Mouse (Mus musculus) frontal cortex, adult (tissue): Measurements from ENCODE around the gene Rapgef4.

ENCODE experiments used
- ATAC-seq: cut with Nextera tagmentation; 2 replicates; pipeline ENCODE4 v1.9.2; 2017; ENCODE audit warnings: mild to moderate bottlenecking, moderate library complexity, mixed read lengths; ENCODE audit not compliant: low TSS enrichment

The Rapgef4 gene

DNA sequence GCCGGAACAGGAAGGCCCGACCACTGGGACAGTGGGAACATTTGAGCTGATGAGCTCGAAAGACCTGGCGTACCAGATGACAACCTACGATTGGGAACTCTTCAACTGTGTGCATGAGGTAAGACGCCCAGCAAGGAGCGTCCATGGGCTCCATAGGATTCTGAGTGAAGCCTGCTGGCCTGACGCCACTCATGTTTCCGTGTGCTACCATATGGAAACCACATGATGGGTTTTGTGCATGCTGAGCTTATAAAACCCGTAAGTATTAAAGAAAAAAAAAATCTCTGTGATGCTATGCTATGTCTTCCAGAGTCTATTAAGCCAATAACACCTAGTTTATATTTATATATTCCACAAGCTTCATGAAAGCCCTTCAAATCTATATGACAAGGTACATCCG is 253.0 kb downstream of the Rapgef4 start:
- ATAC-seq = no peak

- peak; percentile 55 for ATAC-seq
Measured at GRCm38 (mm10) chr2:72234943-72235342, 253.9 kb downstream of the Rapgef4 start.

DNA sequence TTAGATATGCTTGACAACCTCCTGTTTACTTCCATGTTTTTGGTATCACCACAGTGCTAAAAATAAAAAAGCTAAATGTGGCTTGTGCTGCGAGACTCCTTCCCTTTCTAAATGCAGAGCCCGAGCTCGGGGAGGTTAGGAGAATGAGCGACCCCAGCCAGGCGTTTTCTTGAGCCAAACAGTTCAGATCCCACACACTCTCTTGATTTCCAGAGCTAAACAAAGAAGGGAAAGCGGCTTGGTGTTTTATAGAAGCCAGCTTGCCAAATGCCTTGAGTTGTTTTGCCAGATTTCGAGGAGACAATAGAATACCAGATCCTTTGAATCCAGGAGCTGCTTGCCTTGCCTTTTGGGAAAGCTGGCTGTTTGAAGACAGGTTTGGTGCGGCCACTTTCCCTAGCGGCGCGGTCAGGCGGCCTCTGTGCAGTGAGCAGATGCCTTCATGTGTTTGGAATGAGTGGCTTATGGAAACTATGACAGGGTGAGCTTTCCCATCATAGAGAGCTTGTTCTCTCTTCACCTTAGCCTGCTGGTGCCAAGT is 254.4 kb downstream of the Rapgef4 start:
- ATAC-seq = no peak; the same call in 1 of the 2 replicates

GRCm38 (mm10) chr2:72238421-72238820 is 257.4 kb downstream of the Rapgef4 start:
- ATAC-seq = no peak

GRCm38 (mm10) chr2:72238925-72239324 is 257.9 kb downstream of the Rapgef4 start:
- peak; percentile 75 for ATAC-seq

DNA sequence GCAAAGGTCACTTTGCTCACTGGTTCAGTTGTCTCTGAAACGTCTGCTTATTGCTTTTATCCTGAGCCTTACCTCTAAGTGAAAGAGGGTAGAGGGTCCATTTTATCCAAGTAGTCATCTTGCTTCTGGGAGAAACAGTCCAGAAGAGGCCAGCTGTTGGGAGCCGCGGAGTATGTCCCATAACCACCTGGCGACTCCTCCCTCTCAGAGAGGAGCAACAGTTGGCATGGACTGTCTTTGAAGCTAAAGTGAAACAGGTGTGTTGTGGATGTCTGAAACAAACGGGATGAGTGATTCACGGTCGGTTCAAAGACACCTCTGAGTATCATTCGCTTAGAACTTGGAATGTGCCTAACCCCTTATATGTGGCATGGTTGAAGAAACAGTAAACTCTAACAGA is 258.4 kb downstream of the Rapgef4 start:
- ATAC-seq = no peak

DNA sequence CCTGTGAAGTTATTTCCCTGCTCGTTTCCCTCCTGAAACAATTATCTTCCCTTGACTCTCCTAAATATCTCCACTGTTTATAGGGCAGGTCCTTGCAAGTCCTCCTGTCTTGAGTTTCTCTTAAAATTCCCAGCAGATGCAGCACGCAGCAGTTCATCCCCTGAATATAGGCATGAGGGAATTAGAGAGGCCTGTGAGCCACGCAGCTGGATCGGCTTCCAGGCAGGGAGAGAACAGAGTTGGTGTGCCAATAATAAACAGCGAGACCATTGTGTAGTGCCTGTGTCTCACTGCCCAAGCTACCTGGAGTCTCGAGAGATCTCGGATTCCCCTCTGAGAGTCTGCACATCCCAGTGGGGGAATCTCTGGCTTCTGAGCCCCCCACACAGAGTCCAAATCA is 259.0 kb downstream of the Rapgef4 start:
- no peak for ATAC-seq

GRCm38 (mm10) chr2:72240691-72241090 is 259.7 kb downstream of the Rapgef4 start:
- no peak for ATAC-seq

DNA sequence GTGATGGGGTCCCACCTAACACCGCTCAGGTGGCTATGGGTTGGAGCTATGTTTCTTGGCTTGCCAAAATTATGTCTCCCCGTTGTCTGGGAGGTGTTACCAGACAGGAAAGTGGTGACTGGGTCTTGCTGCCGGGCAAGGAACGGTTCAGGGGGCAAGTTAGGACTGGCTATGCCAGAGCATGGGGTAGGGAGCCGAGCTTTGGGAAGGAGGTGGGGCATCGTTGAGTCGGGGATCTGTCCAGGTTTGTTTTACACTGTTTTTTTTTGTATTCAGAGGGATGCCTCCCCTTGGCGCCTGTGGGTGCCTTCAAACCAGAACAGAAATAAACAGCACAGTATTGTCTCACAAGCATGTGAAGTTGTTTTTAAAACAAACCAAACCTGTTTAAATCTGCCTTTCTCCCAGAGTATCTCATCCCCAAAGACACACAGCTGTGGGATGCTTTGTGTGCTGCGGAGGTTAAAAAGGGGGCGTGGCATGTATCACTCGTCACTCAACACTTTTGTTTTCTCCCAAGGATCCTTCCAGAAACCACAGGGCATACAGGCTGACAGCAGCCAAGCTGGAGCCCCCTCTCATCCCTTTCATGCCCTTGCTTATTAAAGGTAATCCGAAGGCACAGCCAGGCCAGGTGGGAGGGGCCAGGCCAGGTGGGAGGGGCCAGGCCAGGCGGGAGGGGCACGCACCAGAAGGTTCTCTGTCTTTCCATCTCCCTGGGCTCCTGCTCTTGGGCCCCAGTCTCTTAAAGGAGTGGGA is 260.9 kb downstream of the Rapgef4 start:
- ATAC-seq = no peak

- ATAC-seq = no peak
Measured at GRCm38 (mm10) chr2:72242910-72243675, 262.1 kb downstream of the Rapgef4 start.

DNA sequence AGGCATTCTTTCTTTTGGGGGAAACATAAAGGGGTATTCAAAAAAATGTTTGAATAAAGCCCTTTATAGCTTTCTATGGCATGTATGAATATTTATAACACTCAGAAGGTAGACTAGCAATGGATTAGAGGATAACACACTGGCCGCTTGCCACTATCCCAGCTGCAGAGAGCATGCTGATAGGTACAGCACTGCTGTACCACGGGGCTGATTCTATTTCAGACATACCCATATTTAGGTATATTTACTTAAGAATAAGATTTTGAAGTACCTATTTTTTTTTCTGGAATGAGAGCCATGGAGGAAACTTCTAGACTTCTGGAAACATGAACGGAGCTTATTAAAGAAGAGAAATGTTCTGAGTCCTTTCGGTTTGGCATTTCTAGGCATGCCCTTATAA is 264.6 kb downstream of the Rapgef4 start:
- ATAC-seq = 0 out of 2 replicates have a peak, but pooled peaks have one; percentile 39

GRCm38 (mm10) chr2:72246376-72246775 is 265.3 kb downstream of the Rapgef4 start:
- no peak for ATAC-seq

GRCm38 (mm10) chr2:72247819-72248218 is 266.8 kb downstream of the Rapgef4 start:
- no peak for ATAC-seq

DNA sequence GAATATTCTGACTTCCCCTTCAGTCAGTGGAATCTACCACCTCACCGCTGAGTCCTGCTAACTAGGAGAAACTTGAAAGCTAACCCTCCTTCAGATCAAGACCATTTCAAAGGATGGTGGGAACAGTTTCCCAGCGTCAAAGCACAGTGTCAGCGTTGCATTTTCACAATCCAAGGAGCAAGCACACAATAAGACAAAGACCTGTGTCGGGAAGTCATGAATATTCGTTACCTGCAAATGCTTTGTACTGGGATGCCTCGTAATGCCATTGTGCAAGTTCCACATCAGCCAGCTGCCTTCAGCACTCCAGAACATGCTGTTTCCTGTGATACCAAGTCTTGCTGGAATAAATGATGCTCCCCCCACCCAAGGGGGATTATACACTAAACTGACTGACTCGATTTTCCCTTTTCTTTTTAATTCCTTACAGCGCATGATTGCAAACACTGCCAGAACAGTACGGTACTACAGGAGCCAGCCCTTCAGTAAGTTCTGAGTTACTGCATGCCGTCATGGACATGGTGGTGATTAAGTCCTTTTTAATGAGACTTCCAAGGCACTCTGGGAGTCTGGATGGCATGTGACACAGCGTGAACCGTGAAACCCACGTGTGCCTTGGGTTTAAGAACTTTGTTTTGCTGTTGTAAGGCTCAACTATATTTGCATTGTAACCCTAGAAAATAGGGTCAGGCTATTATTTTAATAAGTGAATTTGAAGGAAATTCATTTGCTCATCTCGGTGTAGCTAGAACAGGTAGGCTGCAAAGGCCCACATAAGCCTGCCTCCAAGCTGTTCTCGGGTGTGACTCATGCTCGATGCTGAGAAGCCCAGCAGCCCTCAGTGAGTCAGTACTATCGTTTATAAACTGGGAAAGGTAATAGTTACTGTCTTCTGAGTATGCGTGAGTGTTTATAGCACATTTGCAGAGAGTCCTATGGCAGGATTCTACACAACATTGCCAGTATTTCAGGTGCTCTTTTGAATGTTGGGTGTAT is 271.8 kb downstream of the Rapgef4 start:
- ATAC-seq = peak; percentile 94

GRCm38 (mm10) chr2:72253882-72254281 is 272.8 kb downstream of the Rapgef4 start:
- ATAC-seq = no peak

DNA sequence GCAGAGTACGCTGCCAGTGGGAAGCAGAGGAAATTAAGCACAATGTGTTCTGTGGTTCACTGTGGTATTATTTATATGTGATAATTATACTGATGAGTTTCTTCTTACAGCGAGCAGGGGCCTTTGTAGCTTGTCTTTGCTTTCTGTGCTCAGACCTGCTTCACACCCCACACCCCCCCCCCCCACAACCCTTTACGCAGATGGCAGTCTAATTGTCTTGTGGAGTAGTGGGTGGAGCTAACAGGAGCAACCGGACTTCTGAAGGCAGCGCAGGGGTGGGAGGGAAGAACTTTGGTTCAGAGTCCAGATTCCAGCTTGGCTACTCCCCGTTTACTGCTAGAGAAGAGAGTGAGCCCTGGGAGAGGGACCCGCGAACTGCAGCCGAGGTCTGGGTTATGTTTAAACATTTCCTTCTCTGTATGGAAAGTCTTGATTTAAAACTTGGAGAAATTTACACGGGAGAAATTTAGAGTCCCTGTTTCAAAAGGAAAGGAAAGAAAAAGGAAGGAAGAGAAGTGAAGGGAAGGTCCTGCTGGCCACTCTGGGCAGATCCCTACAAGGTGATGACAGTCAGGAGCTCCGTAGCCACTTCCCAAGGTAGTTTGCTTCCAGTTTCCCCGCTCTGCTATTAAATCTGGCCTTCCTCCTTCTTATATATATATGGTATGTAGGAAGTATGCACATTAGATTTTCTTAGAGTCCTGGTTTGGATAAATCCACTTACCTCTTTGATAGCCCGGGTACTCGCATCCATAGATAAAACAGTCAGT is 274.0 kb downstream of the Rapgef4 start:
- ATAC-seq = no peak

- no peak for ATAC-seq
Measured at GRCm38 (mm10) chr2:72260704-72261103, 279.7 kb downstream of the Rapgef4 start.

GRCm38 (mm10) chr2:72262814-72263480 is 281.9 kb downstream of the Rapgef4 start:
- ATAC-seq = peak; percentile 95

GRCm38 (mm10) chr2:72267390-72267789 is 286.4 kb downstream of the Rapgef4 start:
- no peak for ATAC-seq

DNA sequence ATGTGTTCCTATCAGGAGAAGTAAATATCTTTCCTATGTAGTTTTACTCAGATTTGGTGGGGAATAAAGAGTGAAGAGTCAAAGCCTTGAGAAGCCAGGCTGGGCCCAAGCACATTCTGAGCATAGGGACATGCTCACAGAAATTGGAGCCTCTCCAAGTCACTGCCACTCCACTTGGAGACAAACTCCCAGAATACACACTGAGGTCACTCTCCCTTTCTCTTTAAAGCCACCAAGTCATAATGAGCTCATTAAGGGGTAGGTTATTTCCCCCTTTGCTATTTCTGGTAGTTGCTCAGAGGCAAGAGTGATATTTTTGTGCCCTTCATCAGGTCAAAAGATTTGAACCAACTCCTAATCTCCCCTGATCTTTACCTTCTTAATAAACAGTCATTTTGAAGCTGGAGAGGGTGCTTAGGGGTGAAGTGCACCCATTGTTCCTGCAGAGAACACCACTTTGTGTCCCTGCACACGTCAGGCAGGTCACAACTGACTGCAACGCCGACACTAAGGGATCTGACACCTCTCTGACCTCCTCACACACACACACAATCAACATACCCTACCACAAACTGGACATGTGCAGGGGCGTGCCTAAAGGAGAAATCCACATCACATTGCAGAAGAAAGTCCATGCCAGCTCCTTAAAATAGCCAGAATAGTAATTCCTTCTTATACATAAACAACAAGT is 288.8 kb downstream of the Rapgef4 start:
- no peak for ATAC-seq
